Mouse (Mus musculus) forebrain, embryonic 14.5 days (tissue): ENCODE measurements at regions not wholly inside any gene's neighbourhood (a gene's known extent, or its start where the extent isn't known, plus 50 kb on each side); places are given as distances from the start of the nearest gene placed in this dataset.

Experiments
- ATAC-seq: fragments of 200-750 bp; cut with Nextera tagmentation; 2 replicates; pipeline ENCODE4 v1.8.0; 2017; ENCODE audit warnings: mild to moderate bottlenecking, moderate library complexity
- DNase-seq: peaks from one replicate; pipeline ENCODE4 v3.0.0-alpha.2; 2015; ENCODE audit warnings: low spot score
- H3K27ac ChIP-seq: fragments of 300-500 bp; sonication (generic); 2 replicates; pipeline ENCODE4 v1.5.1; 2014; ENCODE audit warnings: low read depth, mild to moderate bottlenecking, control low read depth, low read length, moderate library complexity
- H3K27me3 ChIP-seq: fragments of 300-500 bp; sonication (generic); replicated peaks from 2 replicates; pipeline ENCODE4 v1.6.1; 2014; ENCODE audit warnings: low read length, control low read depth, mixed read lengths; ENCODE audit not compliant: control insufficient read depth, insufficient read depth
- H3K36me3 ChIP-seq: fragments of 300-500 bp; sonication (generic); 2 replicates; pipeline ENCODE4 v1.6.1; 2014; ENCODE audit warnings: low read length, control low read depth; ENCODE audit not compliant: control insufficient read depth, insufficient read depth
- H3K4me1 ChIP-seq: fragments of 300-500 bp; sonication (generic); 2 replicates; pipeline ENCODE4 v1.6.1; 2014; ENCODE audit warnings: antibody characterized with exemption, low read length, control low read depth; ENCODE audit not compliant: control insufficient read depth, insufficient read depth
- H3K4me2 ChIP-seq: fragments of 300-500 bp; sonication (generic); 2 replicates; pipeline ENCODE4 v1.6.1; 2014; ENCODE audit warnings: mild to moderate bottlenecking, control low read depth, low read length
- H3K4me3 ChIP-seq: fragments of 300-500 bp; sonication (generic); 2 replicates; pipeline ENCODE4 v1.5.1; 2014; ENCODE audit warnings: low read depth, low read length, control low read depth
- H3K9ac ChIP-seq: fragments of 300-500 bp; sonication (generic); 2 replicates; pipeline ENCODE4 v1.6.1; 2014; ENCODE audit warnings: mild to moderate bottlenecking, low read length, control low read depth, moderate library complexity
- H3K9me3 ChIP-seq: fragments of 300-500 bp; sonication (generic); replicated peaks from 2 replicates; pipeline ENCODE4 v1.6.1; 2016; ENCODE audit warnings: low read length, control low read depth, mixed read lengths; ENCODE audit not compliant: control insufficient read depth
- WGBS: fragments of 180-500 bp; shearing (Covaris S2); extraction: QIAGEN DNeasy Blood & Tissue Kit; methylation state at CpG from one replicate; pipeline ENCODE4 v1.1.7; 2014; 5-methylcytosine and 5-hydroxymethylcytosine counted together

DNA sequence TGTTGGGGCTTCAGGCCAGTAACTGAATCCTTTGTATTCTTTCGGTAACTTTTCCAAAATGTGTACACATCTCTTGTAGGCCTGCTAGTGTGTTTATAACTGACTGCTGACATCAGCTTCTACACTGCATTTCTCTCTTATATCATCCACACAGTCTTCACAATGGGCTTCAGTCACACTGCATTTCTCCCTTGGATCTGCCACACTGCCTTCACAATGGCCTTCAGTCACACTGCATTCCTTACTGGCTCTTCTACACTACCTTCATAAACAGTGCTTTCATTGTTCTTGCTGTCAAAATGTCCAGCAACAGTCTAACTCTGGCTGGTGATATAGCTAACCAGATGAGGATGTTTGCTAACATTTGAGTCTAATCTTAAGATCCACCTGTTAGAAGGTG is 308.5 kb downstream of the Lrriq3 start:
- Histone ChIP-seq H3K9me3 (no peaks in the 10 kb centered on the region), H3K4me3 (no peak overlapping the region), H3K27ac (no peak overlapping the region), H3K36me3 (no peaks in the 10 kb centered on the region), H3K4me1 (no peaks in the 10 kb centered on the region), H3K9ac (no peak overlapping the region), H3K4me2 (no peak overlapping the region), H3K27me3 (no peaks in the 10 kb centered on the region)
- DNase-seq (no peak), ATAC-seq (no peak)
- 85% methylated on average over 1 of the region's 1 CpGs for WGBS

DNA sequence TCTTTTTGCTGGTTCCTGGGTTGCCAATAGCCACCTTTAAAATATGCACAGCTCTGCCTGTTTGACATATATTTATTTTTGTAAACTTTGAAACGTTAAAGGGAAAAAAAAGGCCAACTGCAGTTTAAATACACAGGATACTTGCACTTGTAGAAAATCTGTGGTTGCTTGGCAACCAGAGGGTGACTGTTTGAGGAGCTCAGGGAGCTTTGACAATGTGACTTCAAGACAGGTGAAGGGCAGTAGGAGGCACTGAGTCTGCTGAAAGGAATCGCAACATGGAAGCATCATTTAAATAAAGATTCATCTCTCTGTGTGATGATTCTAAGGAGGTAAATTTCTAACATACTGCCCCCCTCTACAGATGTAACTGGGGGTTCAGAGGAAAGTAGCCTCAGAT is 315.7 kb downstream of the Lrriq3 start:
- ATAC-seq (peak; percentile 37; the same call in 1 of the 2 replicates), DNase-seq (peak; percentile 31)
- H3K9me3 ChIP-seq, result no peaks in the 10 kb centered on the region
- H3K36me3 ChIP-seq, result no peaks in the 10 kb centered on the region
- H3K27ac ChIP-seq, result no peak overlapping the region
- H3K4me1 ChIP-seq, result no peaks in the 10 kb centered on the region
- H3K4me2 ChIP-seq, result no peak overlapping the region
- no peak overlapping the region for H3K9ac ChIP-seq
- H3K27me3 ChIP-seq, result no peaks in the 10 kb centered on the region
- no peak overlapping the region for H3K4me3 ChIP-seq
- 41% methylated on average over 2 of the region's 2 CpGs for WGBS

- H3K9me3 ChIP-seq, result no peaks in the 10 kb centered on the region
- no peaks in the 10 kb centered on the region for H3K27me3 ChIP-seq
- H3K27ac ChIP-seq, result no peak overlapping the region
- no peaks in the 10 kb centered on the region for H3K4me1 ChIP-seq
- WGBS, result 71% methylated on average over 2 of the region's 2 CpGs
- no peak overlapping the region for H3K4me2 ChIP-seq
- no peak for DNase-seq
- no peaks in the 10 kb centered on the region for H3K36me3 ChIP-seq
- ATAC-seq, result 0 out of 2 replicates have a peak, but pooled peaks have one; percentile 4
- no peak overlapping the region for H3K9ac ChIP-seq
- no peak overlapping the region for H3K4me3 ChIP-seq
Observed at GRCm38 (mm10) chr3:155409371-155409770, 316.1 kb downstream of the Lrriq3 start.

GRCm38 (mm10) chr3:155409867-155410266 is 316.6 kb downstream of the Lrriq3 start:
- Histone ChIP-seq H3K36me3 (no peaks in the 10 kb centered on the region), H3K4me3 (no peak overlapping the region), H3K9me3 (no peaks in the 10 kb centered on the region), H3K4me1 (no peaks in the 10 kb centered on the region), H3K27ac (no peak overlapping the region), H3K4me2 (no peak overlapping the region), H3K9ac (no peak overlapping the region), H3K27me3 (no peaks in the 10 kb centered on the region)
- WGBS, result 73% methylated on average over 2 of the region's 2 CpGs
- ATAC-seq (peak; percentile 52; the same call in 1 of the 2 replicates), DNase-seq (no peak)

DNA sequence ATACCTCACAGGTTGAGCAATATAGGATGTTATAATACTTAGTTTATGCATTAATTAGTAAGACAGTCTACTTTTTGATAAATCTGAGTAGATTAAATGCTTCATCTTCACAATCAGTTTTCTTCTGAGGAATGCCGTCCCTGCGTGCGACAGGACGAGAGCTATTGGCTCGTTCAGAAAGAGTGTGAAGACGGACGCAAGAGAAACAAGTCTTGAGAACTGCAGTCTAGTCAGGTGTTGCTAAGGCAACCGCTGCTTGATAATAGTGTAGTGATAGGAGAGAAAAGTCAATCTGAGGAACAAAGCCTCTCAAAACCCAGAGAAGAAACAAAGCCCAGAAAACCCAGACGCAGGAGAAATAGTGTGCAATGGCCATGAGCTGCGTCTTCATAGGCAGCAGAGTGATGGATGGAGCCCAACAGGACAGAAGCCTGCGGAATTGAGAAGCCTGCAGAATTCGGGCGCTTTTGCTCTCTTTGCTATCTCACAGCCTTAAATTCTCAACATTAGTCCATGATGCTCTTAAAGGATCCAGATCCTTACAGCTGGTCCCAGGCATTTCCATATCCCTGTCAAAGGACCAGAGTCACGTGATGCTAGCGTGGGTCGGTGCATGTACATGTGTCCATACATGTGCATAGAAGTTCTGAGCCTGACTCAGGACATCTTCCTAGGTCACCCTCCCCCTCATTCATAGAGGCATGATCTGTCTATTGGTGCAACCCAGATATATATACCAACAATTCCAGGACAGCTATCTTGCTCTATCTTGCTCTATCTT is 366.7 kb downstream of the Lrriq3 start:
- 83% methylated on average over 16 of the region's 16 CpGs for WGBS
- no peak for ATAC-seq
- Histone ChIP-seq H3K27me3 (no peaks in the 10 kb centered on the region), H3K4me3 (no peak overlapping the region), H3K4me2 (no peak overlapping the region), H3K9me3 (no peaks in the 10 kb centered on the region), H3K9ac (no peak overlapping the region), H3K4me1 (no peaks in the 10 kb centered on the region), H3K27ac (peak overlapping the region; percentile 17; the same call in 1 of the 2 replicates), H3K36me3 (no peaks in the 10 kb centered on the region)
- DNase-seq, result peak; percentile 62

GRCm38 (mm10) chr3:155462095-155462494 is 368.9 kb downstream of the Lrriq3 start:
- Histone ChIP-seq H3K27me3 (no peaks in the 10 kb centered on the region), H3K4me2 (no peak overlapping the region), H3K9me3 (no peaks in the 10 kb centered on the region), H3K27ac (no peak overlapping the region), H3K36me3 (no peaks in the 10 kb centered on the region), H3K4me3 (no peak overlapping the region), H3K9ac (no peak overlapping the region), H3K4me1 (no peaks in the 10 kb centered on the region)
- ATAC-seq (no peak), DNase-seq (no peak)
- WGBS, result 92% methylated on average over 4 of the region's 4 CpGs

- no peak overlapping the region for H3K27ac ChIP-seq
- no peaks in the 10 kb centered on the region for H3K9me3 ChIP-seq
- WGBS, result 84% methylated on average over 2 of the region's 2 CpGs
Observed at GRCm38 (mm10) chr3:155470742-155471141, 377.5 kb downstream of the Lrriq3 start.

GRCm38 (mm10) chr3:155485487-155485886 is 392.3 kb downstream of the Lrriq3 start:
- Histone ChIP-seq H3K27me3 (no peaks in the 10 kb centered on the region), H3K27ac (no peak overlapping the region), H3K4me2 (no peak overlapping the region), H3K36me3 (no peaks in the 10 kb centered on the region), H3K9ac (no peak overlapping the region), H3K9me3 (no peaks in the 10 kb centered on the region), H3K4me3 (no peak overlapping the region), H3K4me1 (no peaks in the 10 kb centered on the region)
- WGBS, result 71% methylated on average over 2 of the region's 2 CpGs
- DNase-seq (no peak), ATAC-seq (no peak)

More at GRCm38 (mm10) chr3:155470742-155471141, 377.5 kb downstream of the Lrriq3 start:
- Histone ChIP-seq H3K4me1 (no peaks in the 10 kb centered on the region), H3K9ac (no peak overlapping the region), H3K4me2 (no peak overlapping the region), H3K27me3 (no peaks in the 10 kb centered on the region), H3K4me3 (no peak overlapping the region), H3K36me3 (no peaks in the 10 kb centered on the region)
- DNase-seq, result no peak
- ATAC-seq, result no peak

GRCm38 (mm10) chr3:155487877-155488537 is 394.8 kb downstream of the Lrriq3 start:
- Histone ChIP-seq H3K4me3 (no peak overlapping the region), H3K27ac (no peak overlapping the region), H3K4me1 (no peaks in the 10 kb centered on the region), H3K4me2 (no peak overlapping the region), H3K9ac (no peak overlapping the region), H3K36me3 (no peaks in the 10 kb centered on the region), H3K27me3 (no peaks in the 10 kb centered on the region), H3K9me3 (no peaks in the 10 kb centered on the region)
- peak; percentile 57; the same call in 1 of the 2 replicates for ATAC-seq
- no peak for DNase-seq
- 69% methylated on average over 8 of the region's 8 CpGs for WGBS
